Mouse (Mus musculus) neural tube, embryonic 13.5 days (tissue): ENCODE results near the gene Gm20388. TPM values are rescaled to one million over a fixed set of nuclear protein-coding genes. Genes with fewer than 3 reads are reported as not detected.

Experiments used
- ATAC-seq: fragments of 200-750 bp; cut with Nextera tagmentation; 2 replicates; pipeline ENCODE4 v1.8.0; 2017; ENCODE audit warnings: low read depth, mild to moderate bottlenecking, moderate TSS enrichment, moderate library complexity
- H3K27ac ChIP-seq: fragments of 300-500 bp; sonication (generic); replicated peaks from 2 replicates; pipeline ENCODE4 v1.5.1; 2015; ENCODE audit warnings: moderate library complexity, mild to moderate bottlenecking, inconsistent platforms
- H3K27me3 ChIP-seq: fragments of 300-500 bp; sonication (generic); 2 replicates; pipeline ENCODE4 v1.6.1; 2015; ENCODE audit warnings: mild to moderate bottlenecking, inconsistent platforms
- H3K36me3 ChIP-seq: fragments of 300-500 bp; sonication (generic); 2 replicates; pipeline ENCODE4 v1.6.1; 2015; ENCODE audit warnings: mild to moderate bottlenecking, inconsistent platforms
- H3K4me1 ChIP-seq: fragments of 300-500 bp; sonication (generic); replicated peaks from 2 replicates; pipeline ENCODE4 v1.6.1; 2015; ENCODE audit warnings: inconsistent platforms
- H3K4me2 ChIP-seq: fragments of 300-500 bp; sonication (generic); 2 replicates; pipeline ENCODE4 v1.6.1; 2015; ENCODE audit warnings: inconsistent platforms, mild to moderate bottlenecking, moderate library complexity
- H3K4me3 ChIP-seq: fragments of 300-500 bp; sonication (generic); 2 replicates; pipeline ENCODE4 v1.5.1; 2015; ENCODE audit warnings: mild to moderate bottlenecking, inconsistent platforms
- H3K9ac ChIP-seq: fragments of 300-500 bp; sonication (generic); 2 replicates; pipeline ENCODE4 v1.6.1; 2015; ENCODE audit warnings: moderate library complexity, mild to moderate bottlenecking, inconsistent platforms
- H3K9me3 ChIP-seq: fragments of 300-500 bp; sonication (generic); 2 replicates; pipeline ENCODE4 v1.6.1; 2016; ENCODE audit warnings: inconsistent platforms
- WGBS: fragments of 180-500 bp; shearing (Covaris S2); methylation state at CpG from one replicate; pipeline ENCODE4 v1.1.7; 2015; 5-methylcytosine and 5-hydroxymethylcytosine counted together
- polyA plus RNA-seq: library from polyadenylated mRNA; unstranded; fragments of >200 nt; fragmentation: Nextera tagmentation; extraction: Ambion mirVana; gene quantifications from 2 replicates; pipeline ENCODE4 v1.2.1, GENCODE M21; 2015

The Gm20388 gene
- polyA plus RNA-seq, 1 experiment from 2014 or later: 0.27 TPM

- Histone ChIP-seq H3K4me2 (no peak overlapping the region), H3K4me3 (no peak overlapping the region), H3K4me1 (peaks cover 26% of the 10 kb centered on the region), H3K27ac (no peak overlapping the region), H3K9ac (no peak overlapping the region), H3K36me3 (no peaks in the 10 kb centered on the region), H3K27me3 (peaks cover 19% of the 10 kb centered on the region), H3K9me3 (no peaks in the 10 kb centered on the region)
- no peak for ATAC-seq
- 82% methylated on average over 6 of the region's 6 CpGs for WGBS
Measured at GRCm38 (mm10) chr8:120119931-120120330, 209.3 kb downstream of the Gm20388 start.

GRCm38 (mm10) chr8:120120951-120121350 lies 210.3 kb downstream of the Gm20388 start:
- H3K4me2 ChIP-seq: no peak overlapping the region
- H3K36me3 ChIP-seq: no peaks in the 10 kb centered on the region
- H3K9me3 ChIP-seq: no peaks in the 10 kb centered on the region
- no peak overlapping the region for H3K27ac ChIP-seq
- 65% methylated on average over 5 of the region's 5 CpGs for WGBS
- H3K9ac ChIP-seq: no peak overlapping the region
- no peak for ATAC-seq
- H3K27me3 ChIP-seq: peaks cover 9% of the 10 kb centered on the region
- H3K4me3 ChIP-seq: no peak overlapping the region
- H3K4me1 ChIP-seq: peaks cover 29% of the 10 kb centered on the region

- ATAC-seq: no peak
- Histone ChIP-seq H3K27me3 (no peaks in the 10 kb centered on the region), H3K4me1 (peaks cover 42% of the 10 kb centered on the region), H3K9me3 (no peaks in the 10 kb centered on the region), H3K4me3 (no peak overlapping the region), H3K9ac (peak overlapping the region; percentile 41; the same call in 1 of the 2 replicates), H3K27ac (no peak overlapping the region), H3K36me3 (no peaks in the 10 kb centered on the region), H3K4me2 (no peak overlapping the region)
- WGBS: 58% methylated on average over 6 of the region's 6 CpGs
Measured at GRCm38 (mm10) chr8:120124261-120124660, 213.6 kb downstream of the Gm20388 start.

- ATAC-seq: no peak; the same call in 1 of the 2 replicates
- H3K9ac ChIP-seq: peak overlapping the region; percentile 41
- no peak overlapping the region for H3K4me2 ChIP-seq
- no peaks in the 10 kb centered on the region for H3K27me3 ChIP-seq
- peaks cover 47% of the 10 kb centered on the region for H3K4me1 ChIP-seq
- H3K9me3 ChIP-seq: no peaks in the 10 kb centered on the region
- no peaks in the 10 kb centered on the region for H3K36me3 ChIP-seq
- 43% methylated on average over 7 of the region's 7 CpGs for WGBS
- no peak overlapping the region for H3K4me3 ChIP-seq
- H3K27ac ChIP-seq: no peak overlapping the region; the same call in 1 of the 2 replicates
Measured at GRCm38 (mm10) chr8:120124836-120125389, 214.3 kb downstream of the Gm20388 start.

GRCm38 (mm10) chr8:120126357-120127161 lies 215.9 kb downstream of the Gm20388 start:
- WGBS: 36% methylated on average over 14 of the region's 14 CpGs
- Histone ChIP-seq H3K36me3 (no peaks in the 10 kb centered on the region), H3K27ac (peak overlapping the region; percentile 29; the same call in 1 of the 2 replicates), H3K27me3 (no peaks in the 10 kb centered on the region), H3K9me3 (no peaks in the 10 kb centered on the region), H3K4me2 (no peak overlapping the region), H3K4me1 (peaks cover 43% of the 10 kb centered on the region), H3K4me3 (no peak overlapping the region), H3K9ac (no peak overlapping the region; the same call in 1 of the 2 replicates)
- ATAC-seq: no peak

- no peak overlapping the region for H3K9ac ChIP-seq
- H3K4me2 ChIP-seq: no peak overlapping the region
- H3K36me3 ChIP-seq: no peaks in the 10 kb centered on the region
- 63% methylated on average over 4 of the region's 4 CpGs for WGBS
- H3K4me3 ChIP-seq: no peak overlapping the region
- no peak for ATAC-seq
- no peaks in the 10 kb centered on the region for H3K27me3 ChIP-seq
- H3K9me3 ChIP-seq: no peaks in the 10 kb centered on the region
- H3K4me1 ChIP-seq: peaks cover 30% of the 10 kb centered on the region
- no peak overlapping the region for H3K27ac ChIP-seq
Measured at GRCm38 (mm10) chr8:120129547-120129946, 218.9 kb downstream of the Gm20388 start.

- Histone ChIP-seq H3K27me3 (no peaks in the 10 kb centered on the region), H3K9ac (no peak overlapping the region), H3K4me1 (peaks cover 16% of the 10 kb centered on the region), H3K9me3 (no peaks in the 10 kb centered on the region), H3K36me3 (no peaks in the 10 kb centered on the region), H3K4me2 (no peak overlapping the region), H3K4me3 (no peak overlapping the region), H3K27ac (no peak overlapping the region)
- WGBS: 86% methylated on average over 8 of the region's 8 CpGs
- no peak for ATAC-seq
Measured at GRCm38 (mm10) chr8:120131158-120131557, 220.5 kb downstream of the Gm20388 start.

GRCm38 (mm10) chr8:120133169-120133568 lies 222.5 kb downstream of the Gm20388 start:
- Histone ChIP-seq H3K4me2 (no peak overlapping the region), H3K9ac (no peak overlapping the region), H3K27ac (no peak overlapping the region), H3K4me1 (peaks cover 10% of the 10 kb centered on the region), H3K27me3 (no peaks in the 10 kb centered on the region), H3K36me3 (no peaks in the 10 kb centered on the region), H3K9me3 (no peaks in the 10 kb centered on the region), H3K4me3 (no peak overlapping the region)
- 86% methylated on average over 7 of the region's 7 CpGs for WGBS
- no peak for ATAC-seq

GRCm38 (mm10) chr8:120135687-120136086 lies 225.0 kb downstream of the Gm20388 start:
- Histone ChIP-seq H3K4me2 (no peak overlapping the region), H3K9me3 (no peaks in the 10 kb centered on the region), H3K9ac (no peak overlapping the region), H3K27ac (no peak overlapping the region), H3K4me3 (no peak overlapping the region), H3K36me3 (no peaks in the 10 kb centered on the region), H3K27me3 (no peaks in the 10 kb centered on the region), H3K4me1 (peaks cover 4% of the 10 kb centered on the region; the same call in 1 of the 2 replicates)
- no peak for ATAC-seq
- 91% methylated on average over 7 of the region's 7 CpGs for WGBS

- Histone ChIP-seq H3K4me2 (no peak overlapping the region), H3K27ac (no peak overlapping the region), H3K9me3 (no peaks in the 10 kb centered on the region), H3K4me1 (peaks cover 7% of the 10 kb centered on the region; the same call in 1 of the 2 replicates), H3K4me3 (no peak overlapping the region), H3K27me3 (no peaks in the 10 kb centered on the region), H3K9ac (no peak overlapping the region), H3K36me3 (no peaks in the 10 kb centered on the region)
- 47% methylated on average over 7 of the region's 7 CpGs for WGBS
- ATAC-seq: no peak
Measured at GRCm38 (mm10) chr8:120136618-120137017, 226.0 kb downstream of the Gm20388 start.

GRCm38 (mm10) chr8:120138958-120139357 lies 228.3 kb downstream of the Gm20388 start:
- H3K36me3 ChIP-seq: no peaks in the 10 kb centered on the region
- no peak overlapping the region for H3K9ac ChIP-seq
- no peak overlapping the region for H3K4me2 ChIP-seq
- no peak for ATAC-seq
- no peak overlapping the region for H3K27ac ChIP-seq
- WGBS: 43% methylated on average over 2 of the region's 2 CpGs
- H3K9me3 ChIP-seq: no peaks in the 10 kb centered on the region
- peaks cover 14% of the 10 kb centered on the region for H3K4me1 ChIP-seq
- H3K27me3 ChIP-seq: no peaks in the 10 kb centered on the region
- H3K4me3 ChIP-seq: no peak overlapping the region

GRCm38 (mm10) chr8:120140769-120141168 lies 230.1 kb downstream of the Gm20388 start:
- Histone ChIP-seq H3K4me1 (peaks cover 27% of the 10 kb centered on the region), H3K4me3 (no peak overlapping the region), H3K9me3 (no peaks in the 10 kb centered on the region), H3K9ac (no peak overlapping the region), H3K27ac (no peak overlapping the region), H3K4me2 (no peak overlapping the region), H3K27me3 (no peaks in the 10 kb centered on the region), H3K36me3 (0 out of 2 replicates have a peak, but pooled peaks cover 3% of the 10 kb centered on the region)
- 75% methylated on average over 3 of the region's 3 CpGs for WGBS
- ATAC-seq: no peak
